Mouse (Mus musculus) urinary bladder, postnatal 0 days (tissue): Measurements from ENCODE around the gene Vmn1r165. TPM values are rescaled to one million over a fixed set of nuclear protein-coding genes. Genes with fewer than 3 reads are reported as not detected.

ENCODE experiments used
- polyA plus RNA-seq: library from polyadenylated mRNA; unstranded; fragments of >200 nt; fragmentation: Nextera tagmentation; extraction: Ambion mirVana; gene quantifications from 2 replicates; pipeline ENCODE4 v1.2.1, GENCODE M21; 2015

Vmn1r165 gene
- not detected in 2 replicates for polyA plus RNA-seq

DNA sequence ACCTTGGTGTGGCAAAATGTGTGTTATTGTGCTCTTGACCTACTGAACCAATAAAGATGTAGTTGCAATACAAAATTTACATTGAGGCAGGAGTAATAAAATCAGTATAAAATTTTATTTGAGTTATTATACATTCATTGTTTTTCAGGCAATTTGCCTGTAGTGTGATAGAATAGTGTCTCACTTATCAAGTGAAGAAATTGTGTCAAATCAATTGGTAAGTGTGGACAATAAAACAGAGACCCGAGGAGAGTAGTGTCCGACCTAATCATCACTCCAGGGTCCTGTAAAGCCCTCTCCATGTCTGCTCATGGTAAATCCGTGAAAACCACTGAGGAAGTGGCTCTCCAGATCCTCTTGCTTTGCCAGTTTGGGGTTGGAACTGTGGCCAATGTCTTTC is at the start of gene Vmn1r165:
Gene Vmn1r165 (plus strand): TSS at position 301 of the 400 bp plus-strand sequence.

DNA sequence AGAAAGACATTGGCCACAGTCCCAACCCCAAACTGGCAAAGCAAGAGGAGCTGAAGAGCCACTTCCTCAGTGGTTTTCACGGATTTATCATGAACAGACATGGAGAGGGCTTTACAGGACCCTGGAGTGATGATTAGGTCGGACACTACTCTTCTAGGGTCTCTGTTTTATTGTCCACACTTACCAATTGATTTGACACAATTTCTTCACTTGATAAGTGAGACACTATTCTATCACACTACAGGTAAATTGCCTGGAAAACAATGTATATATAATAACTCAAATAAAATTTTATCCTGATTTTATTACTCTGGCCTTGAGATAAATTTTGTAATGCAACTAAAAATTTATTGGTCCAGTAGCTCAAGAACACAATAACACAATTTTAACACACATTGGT is 34.5 kb downstream of the Vmn1r165 start, which contains the start of gene Vmn1r166:
Gene Vmn1r166 (minus strand): TSS at position 101 of the 400 bp plus-strand sequence.

Other genes with a start within 250 kb of the Vmn1r165 start
- gene Gm4214, start 232.7 kb upstream of the Vmn1r165 start, polyA plus RNA-seq = not detected in 2 replicates
- not detected in 2 replicates for gene Gm4216, start 197.4 kb upstream of the Vmn1r165 start, polyA plus RNA-seq
- gene Vmn1r163, start 161.8 kb upstream of the Vmn1r165 start, polyA plus RNA-seq = not detected in 2 replicates
- gene Gm8720, start 149.9 kb upstream of the Vmn1r165 start, polyA plus RNA-seq = not detected in 2 replicates
- gene Gm10662, start 72.9 kb upstream of the Vmn1r165 start, polyA plus RNA-seq = not detected in 2 replicates
- gene Vmn1r166, start 34.4 kb downstream of the Vmn1r165 start, polyA plus RNA-seq = not detected in 2 replicates
- not detected in 2 replicates for gene Gm6902, start 61.6 kb downstream of the Vmn1r165 start, polyA plus RNA-seq
- gene Nlrp4e, start 83.9 kb downstream of the Vmn1r165 start, polyA plus RNA-seq = not detected in 2 replicates
- gene Nlrp5, start 168.6 kb downstream of the Vmn1r165 start, polyA plus RNA-seq = not detected in 2 replicates